Mouse (Mus musculus): Measurements from ENCODE around the gene Nek7.

GRCm38 (mm10) chr1:138550184-138550583, 69.8 kb downstream of the Nek7 start:
- TF ChIP-seq CTCF (IDR thresholded peaks at IDR 0.05; ENCODE audit: low read depth) (no peak), EP300 (IDR thresholded peaks at IDR 0.05; ENCODE audit: low read depth) (no peak)

All from liver, postnatal 0 days (tissue).